Comparison of ENCODE assay signal across 23 mouse cellular contexts in genomic region chr7:75515472-75515871, GRCm38 (mm10).
A peak's percentile ranks its signal among the peaks of the same experiment; 100 is the strongest.
DNase-seq lines count a peak whose midpoint lies in the region; ATAC-seq and TF ChIP-seq lines count a peak whose summit lies in the region.
"Had no signal": no experiment of that assay in that cellular context is flagged by ENCODE, and none has a peak within 500 bp of the region (broad histone marks: within the 10 kb centered on the region; RNA-seq: fewer than 3 reads in every experiment).

No protein-coding gene starts in this region.

- peak overlapping the region; percentile 7; the same call in 1 of the 2 replicates for H3K27ac ChIP-seq in gastrocnemius, adult 2 months
- peak overlapping the region; percentile 82 for H3K27ac ChIP-seq in kidney, embryonic 16.5 days (ENCODE audit: low read length)
- H3K27ac ChIP-seq in limb, embryonic 15.5 days, result peak overlapping the region; percentile 63
- H3K27ac ChIP-seq in cerebellum, adult 2 months (ENCODE audit: insufficient read depth, low read length), result no peak overlapping the region
- H3K27ac ChIP-seq: forebrain, embryonic 15.5 days; hindbrain, embryonic 15.5 days; liver, embryonic 13.5 days; midbrain, embryonic 13.5 days had no signal

- no peak overlapping the region for H3K4me2 ChIP-seq in kidney, embryonic 16.5 days (replicated peaks; ENCODE audit: low read depth, low read length)
- H3K4me2 ChIP-seq in limb, embryonic 15.5 days, result no peak overlapping the region
- H3K4me2 ChIP-seq: forebrain, embryonic 15.5 days; hindbrain, embryonic 15.5 days; liver, embryonic 13.5 days; midbrain, embryonic 13.5 days had no signal

- H3K36me3 ChIP-seq in kidney, embryonic 16.5 days (ENCODE audit: insufficient read depth, low read length), result no peaks in the 10 kb centered on the region
- H3K36me3 ChIP-seq in limb, embryonic 15.5 days, result no peaks in the 10 kb centered on the region
- H3K36me3 ChIP-seq: forebrain, embryonic 15.5 days; G1E; hindbrain, embryonic 15.5 days; liver, embryonic 13.5 days; midbrain, embryonic 13.5 days had no signal

- WGBS in kidney, embryonic 16.5 days, result 49% methylated on average over 6 of the region's 6 CpGs
- WGBS in limb, embryonic 15.5 days, result 65% methylated on average over 6 of the region's 6 CpGs
- WGBS in cerebellum, adult 2 months, result 88% methylated on average over 6 of the region's 6 CpGs

- no peaks in the 10 kb centered on the region for H3K27me3 ChIP-seq in kidney, embryonic 16.5 days (ENCODE audit: insufficient read depth, low read length)
- H3K27me3 ChIP-seq in limb, embryonic 15.5 days, result no peaks in the 10 kb centered on the region
- H3K27me3 ChIP-seq in cerebellum, adult 2 months (ENCODE audit: control insufficient read depth, insufficient read depth, low read length), result no peaks in the 10 kb centered on the region
- H3K27me3 ChIP-seq: CH12.LX; forebrain, embryonic 15.5 days; hindbrain, embryonic 15.5 days; liver, embryonic 13.5 days; midbrain, embryonic 13.5 days had no signal

- ATAC-seq in kidney, embryonic 16.5 days (ENCODE audit: low FRiP score, low TSS enrichment), result 0 out of 2 replicates have a peak, but pooled peaks have one; percentile 36
- no peak for ATAC-seq in limb, embryonic 15.5 days (ENCODE audit: insufficient number of reproducible peaks, low FRiP score, low TSS enrichment, low read depth)
- ATAC-seq: activated CD4-positive, CD25-positive, alpha-beta regulatory T cell, adult 4 months; forebrain, embryonic 15.5 days; midbrain, embryonic 13.5 days had no signal

- no peak for TF ChIP-seq POLR2A in cerebellum, adult 2 months (IDR thresholded peaks at IDR 0.05; ENCODE audit: borderline replicate concordance, insufficient read depth, low read length)

- H3K4me1 ChIP-seq in kidney, embryonic 16.5 days (ENCODE audit: insufficient read depth, low read length), result peaks cover 38% of the 10 kb centered on the region
- H3K4me1 ChIP-seq in limb, embryonic 15.5 days, result peaks cover 7% of the 10 kb centered on the region; the same call in 1 of the 2 replicates
- H3K4me1 ChIP-seq in cerebellum, adult 2 months (ENCODE audit: control insufficient read depth, insufficient read depth, low read length), result no peaks in the 10 kb centered on the region; the same call in 1 of the 2 replicates
- H3K4me1 ChIP-seq: forebrain, embryonic 15.5 days; midbrain, embryonic 13.5 days had no signal

- intact Hi-C loops in gastrocnemius, adult 2 months (cut with DNase I), result loop anchor here (5.0 kb wide), 1 partner anchor 48 kb away; no protein-coding TSS in a partner anchor
- intact Hi-C loops in gastrocnemius, postnatal 14 days (cut with DNase I; ENCODE audit: low total_unique reads), result no loop called here

- TF ChIP-seq CTCF in gastrocnemius, adult 2 months (IDR thresholded peaks at IDR 0.05), result no peak
- no peak for TF ChIP-seq CTCF in cerebellum, adult 2 months (IDR thresholded peaks at IDR 0.05; ENCODE audit: borderline replicate concordance, insufficient read depth, low read depth, low read length)

- no peak overlapping the region for H3K4me3 ChIP-seq in gastrocnemius, adult 2 months
- no peak overlapping the region for H3K4me3 ChIP-seq in kidney, embryonic 16.5 days (ENCODE audit: low read length)
- no peak overlapping the region for H3K4me3 ChIP-seq in limb, embryonic 15.5 days
- no peak overlapping the region for H3K4me3 ChIP-seq in cerebellum, adult 2 months (replicated peaks; ENCODE audit: insufficient read depth, low read depth, low read length)
- H3K4me3 ChIP-seq: forebrain, embryonic 15.5 days; hindbrain, embryonic 15.5 days; liver, embryonic 13.5 days; midbrain, embryonic 13.5 days had no signal

- H3K9me3 ChIP-seq in kidney, embryonic 16.5 days (ENCODE audit: low read length), result no peaks in the 10 kb centered on the region
- H3K9me3 ChIP-seq in limb, embryonic 15.5 days, result no peaks in the 10 kb centered on the region
- H3K9me3 ChIP-seq: forebrain, embryonic 15.5 days; G1E; hindbrain, embryonic 15.5 days; liver, embryonic 13.5 days; midbrain, embryonic 13.5 days had no signal

- DNase-seq in gastrocnemius, adult 2 months, result no peak
- no peak for DNase-seq in gastrocnemius, postnatal 14 days
- no peak for DNase-seq in kidney, adult 8-10 months
- DNase-seq in 416B (ENCODE audit: low read depth), result peak; percentile 35
- DNase-seq in cerebellum, adult 2 months, result no peak
- DNase-seq: adrenal gland, postnatal 10 days; B cell, adult 2 months; cerebellum, adult 9-10 months; gastrocnemius, postnatal 36 days; layer of hippocampus, adult 9-11 months; liver, embryonic 13.5 days; lung, adult 2 months; lung, postnatal 14 days; thymus, adult 18-20 months; thymus, postnatal 36 days had no signal

- no peak overlapping the region for H3K9ac ChIP-seq in kidney, embryonic 16.5 days (replicated peaks; ENCODE audit: low read length)
- no peak overlapping the region for H3K9ac ChIP-seq in limb, embryonic 15.5 days
- H3K9ac ChIP-seq: forebrain, embryonic 15.5 days; hindbrain, embryonic 15.5 days; liver, embryonic 13.5 days; midbrain, embryonic 13.5 days had no signal
